Mouse (Mus musculus): ENCODE measurements around the gene Gpm6b. TPM values are rescaled to one million over a fixed set of nuclear protein-coding genes. Genes with fewer than 3 reads are reported as not detected.

Gene Gpm6b
- polyA plus RNA-seq (2017; shearing (Covaris generic)), result 0.26 TPM

GRCm38 (mm10) chrX:166238831-166239460 is at the start of gene Gpm6b:
Gene Gpm6b, plus strand, starts transcription at chrX:166238911.

Other genes starting within 250 kb of the Gpm6b start
- gene Gemin8, start 68.5 kb upstream of the Gpm6b start, polyA plus RNA-seq (2017; shearing (Covaris generic)), result 2.5 TPM
- 13.1 TPM for gene Trappc2, start 201.7 kb downstream of the Gpm6b start, polyA plus RNA-seq (2017; shearing (Covaris generic))
- 9.2 TPM for gene Ofd1, start 201.8 kb downstream of the Gpm6b start, polyA plus RNA-seq (2017; shearing (Covaris generic))
- 29.7 TPM for gene Rab9, start 241.0 kb downstream of the Gpm6b start, polyA plus RNA-seq (2017; shearing (Covaris generic))